Mouse (Mus musculus): Measurements from ENCODE around the gene Lpp. TPM values are rescaled to one million over a fixed set of nuclear protein-coding genes. Genes with fewer than 3 reads are reported as not detected.

Gene Lpp
- polyA plus RNA-seq, 1 experiment: 18.7 TPM

GRCm38 (mm10) chr16:24912381-24912780 lies 519.1 kb downstream of the Lpp start:
- no peak for TF ChIP-seq POLR2A (IDR thresholded peaks at IDR 0.05; ENCODE audit: borderline replicate concordance, extremely low read depth, low read depth, low read length)
- no peak for TF ChIP-seq CTCF (IDR thresholded peaks at IDR 0.05; ENCODE audit: insufficient read depth, low read length)

GRCm38 (mm10) chr16:24913021-24913420 lies 519.7 kb downstream of the Lpp start:
- H3K4me1 ChIP-seq (ENCODE audit: control insufficient read depth, insufficient read depth, low read length): peaks cover 6% of the 10 kb centered on the region
- no peak for DNase-seq
- H3K4me3 ChIP-seq (replicated peaks; ENCODE audit: extremely low read depth, low read depth, low read length): no peak overlapping the region
- WGBS: 74% methylated on average over 3 of the region's 3 CpGs
- TF ChIP-seq POLR2A (IDR thresholded peaks at IDR 0.05; ENCODE audit: borderline replicate concordance, extremely low read depth, low read depth, low read length) (no peak), CTCF (IDR thresholded peaks at IDR 0.05; ENCODE audit: insufficient read depth, low read length) (no peak)

More at GRCm38 (mm10) chr16:24912381-24912780, 519.1 kb downstream of the Lpp start:
- no peak for DNase-seq
- 93% methylated on average over 1 of the region's 1 CpGs for WGBS
- Histone ChIP-seq H3K4me3 (replicated peaks; ENCODE audit: extremely low read depth, low read depth, low read length) (no peak overlapping the region), H3K4me1 (ENCODE audit: control insufficient read depth, insufficient read depth, low read length) (peaks cover 6% of the 10 kb centered on the region)

GRCm38 (mm10) chr16:24913641-24914392 lies 520.5 kb downstream of the Lpp start:
- no peak for DNase-seq
- TF ChIP-seq POLR2A (IDR thresholded peaks at IDR 0.05; ENCODE audit: borderline replicate concordance, extremely low read depth, low read depth, low read length) (no peak), CTCF (IDR thresholded peaks at IDR 0.05; ENCODE audit: insufficient read depth, low read length) (no peak)
- 52% methylated on average over 7 of the region's 7 CpGs for WGBS
- H3K4me3 ChIP-seq (replicated peaks; ENCODE audit: extremely low read depth, low read depth, low read length): no peak overlapping the region
- H3K4me1 ChIP-seq (ENCODE audit: control insufficient read depth, insufficient read depth, low read length): peaks cover 5% of the 10 kb centered on the region

GRCm38 (mm10) chr16:24914393-24914751 lies 521.1 kb downstream of the Lpp start:
- H3K4me1 ChIP-seq (ENCODE audit: control insufficient read depth, insufficient read depth, low read length): no peaks in the 10 kb centered on the region
- 63% methylated on average over 3 of the region's 3 CpGs for WGBS
- no peak for TF ChIP-seq POLR2A (IDR thresholded peaks at IDR 0.05; ENCODE audit: borderline replicate concordance, extremely low read depth, low read depth, low read length)
- TF ChIP-seq CTCF (IDR thresholded peaks at IDR 0.05; ENCODE audit: insufficient read depth, low read length): no peak
- DNase-seq: no peak
- no peak overlapping the region for H3K4me3 ChIP-seq (replicated peaks; ENCODE audit: extremely low read depth, low read depth, low read length)

GRCm38 (mm10) chr16:24915470-24915869 lies 522.2 kb downstream of the Lpp start:
- no peaks in the 10 kb centered on the region for H3K4me1 ChIP-seq (ENCODE audit: control insufficient read depth, insufficient read depth, low read length)
- 74% methylated on average over 4 of the region's 4 CpGs for WGBS
- H3K4me3 ChIP-seq (replicated peaks; ENCODE audit: extremely low read depth, low read depth, low read length): no peak overlapping the region
- TF ChIP-seq CTCF (IDR thresholded peaks at IDR 0.05; ENCODE audit: insufficient read depth, low read length): no peak
- no peak for TF ChIP-seq POLR2A (IDR thresholded peaks at IDR 0.05; ENCODE audit: borderline replicate concordance, extremely low read depth, low read depth, low read length)
- DNase-seq: no peak

GRCm38 (mm10) chr16:24919349-24920012 lies 526.2 kb downstream of the Lpp start:
- no peaks in the 10 kb centered on the region for H3K4me1 ChIP-seq (ENCODE audit: control insufficient read depth, insufficient read depth, low read length)
- WGBS: 61% methylated on average over 11 of the region's 11 CpGs
- no peak for DNase-seq
- no peak overlapping the region for H3K4me3 ChIP-seq (replicated peaks; ENCODE audit: extremely low read depth, low read depth, low read length)
- TF ChIP-seq POLR2A (IDR thresholded peaks at IDR 0.05; ENCODE audit: borderline replicate concordance, extremely low read depth, low read depth, low read length): no peak
- TF ChIP-seq CTCF (IDR thresholded peaks at IDR 0.05; ENCODE audit: insufficient read depth, low read length): no peak

GRCm38 (mm10) chr16:24930070-24930469 lies 536.8 kb downstream of the Lpp start:
- Histone ChIP-seq H3K4me1 (ENCODE audit: control insufficient read depth, insufficient read depth, low read length) (peaks cover 13% of the 10 kb centered on the region), H3K4me3 (replicated peaks; ENCODE audit: extremely low read depth, low read depth, low read length) (no peak overlapping the region)
- TF ChIP-seq CTCF (IDR thresholded peaks at IDR 0.05; ENCODE audit: insufficient read depth, low read length) (no peak), POLR2A (IDR thresholded peaks at IDR 0.05; ENCODE audit: borderline replicate concordance, extremely low read depth, low read depth, low read length) (no peak)
- DNase-seq: no peak

- TF ChIP-seq CTCF (IDR thresholded peaks at IDR 0.05; ENCODE audit: insufficient read depth, low read length): no peak
- no peak for TF ChIP-seq POLR2A (IDR thresholded peaks at IDR 0.05; ENCODE audit: borderline replicate concordance, extremely low read depth, low read depth, low read length)
- Histone ChIP-seq H3K4me1 (ENCODE audit: control insufficient read depth, insufficient read depth, low read length) (peaks cover 13% of the 10 kb centered on the region), H3K4me3 (replicated peaks; ENCODE audit: extremely low read depth, low read depth, low read length) (no peak overlapping the region)
- DNase-seq: no peak
- 71% methylated on average over 5 of the region's 5 CpGs for WGBS
These were observed 537.3 kb downstream of the Lpp start for GRCm38 (mm10) chr16:24930621-24931020.

- DNase-seq: no peak
- TF ChIP-seq POLR2A (IDR thresholded peaks at IDR 0.05; ENCODE audit: borderline replicate concordance, extremely low read depth, low read depth, low read length): no peak
- no peak for TF ChIP-seq CTCF (IDR thresholded peaks at IDR 0.05; ENCODE audit: insufficient read depth, low read length)
- H3K4me1 ChIP-seq (ENCODE audit: control insufficient read depth, insufficient read depth, low read length): peaks cover 13% of the 10 kb centered on the region
- 44% methylated on average over 3 of the region's 3 CpGs for WGBS
- no peak overlapping the region for H3K4me3 ChIP-seq (replicated peaks; ENCODE audit: extremely low read depth, low read depth, low read length)
These were observed 539.5 kb downstream of the Lpp start for GRCm38 (mm10) chr16:24932816-24933215.

- TF ChIP-seq CTCF (IDR thresholded peaks at IDR 0.05; ENCODE audit: insufficient read depth, low read length) (no peak), POLR2A (IDR thresholded peaks at IDR 0.05; ENCODE audit: borderline replicate concordance, extremely low read depth, low read depth, low read length) (no peak)
- WGBS: 47% methylated on average over 4 of the region's 4 CpGs
- Histone ChIP-seq H3K4me1 (ENCODE audit: control insufficient read depth, insufficient read depth, low read length) (peaks cover 13% of the 10 kb centered on the region), H3K4me3 (replicated peaks; ENCODE audit: extremely low read depth, low read depth, low read length) (no peak overlapping the region)
- no peak for DNase-seq
These were observed 540.4 kb downstream of the Lpp start for GRCm38 (mm10) chr16:24933691-24934090.

Data from lung, adult 2 months (tissue).